Mouse (Mus musculus) neural tube, embryonic 11.5 days (tissue): Measurements from ENCODE around the gene Lyst. TPM values are rescaled to one million over a fixed set of nuclear protein-coding genes. Genes with fewer than 3 reads are reported as not detected.
"Not testable (repeated sequence)": the region's sequence is repeated elsewhere in the genome, so short reads cannot be mapped to it uniquely, and the experiment has no call there.

ENCODE experiments used
- ATAC-seq: fragments of 200-750 bp; cut with Nextera tagmentation; 2 replicates; pipeline ENCODE4 v1.8.0; 2017; ENCODE audit warnings: moderate number of reproducible peaks, mild to moderate bottlenecking, moderate TSS enrichment, moderate library complexity; ENCODE audit not compliant: insufficient read depth, low FRiP score, low TSS enrichment
- DNase-seq: peaks from one replicate; pipeline ENCODE4 v3.0.0-alpha.2; 2015; ENCODE audit warnings: low spot score
- H3K27ac ChIP-seq: fragments of 300-500 bp; sonication (generic); 2 replicates; pipeline ENCODE4 v1.5.1; 2014; ENCODE audit warnings: low read depth, mild to moderate bottlenecking, low read length
- H3K27me3 ChIP-seq: fragments of 300-500 bp; sonication (generic); 2 replicates; pipeline ENCODE4 v1.6.1; 2014; ENCODE audit warnings: mild to moderate bottlenecking, low read length, mixed read lengths; ENCODE audit not compliant: control insufficient read depth, insufficient read depth
- H3K36me3 ChIP-seq: fragments of 300-500 bp; sonication (generic); 2 replicates; pipeline ENCODE4 v1.6.1; 2014; ENCODE audit warnings: mild to moderate bottlenecking, low read length, moderate library complexity, mixed read lengths; ENCODE audit not compliant: control insufficient read depth, insufficient read depth
- H3K4me1 ChIP-seq: fragments of 300-500 bp; sonication (generic); 2 replicates; pipeline ENCODE4 v1.6.1; 2014; ENCODE audit warnings: low read length, mixed read lengths; ENCODE audit not compliant: control insufficient read depth, insufficient read depth
- H3K4me2 ChIP-seq: fragments of 300-500 bp; sonication (generic); 2 replicates; pipeline ENCODE4 v1.6.1; 2014; ENCODE audit warnings: low read depth, mild to moderate bottlenecking, moderate library complexity
- H3K4me3 ChIP-seq: fragments of 300-500 bp; sonication (generic); 2 replicates; pipeline ENCODE4 v1.5.1; 2014; ENCODE audit warnings: low read depth, low read length
- H3K9ac ChIP-seq: fragments of 300-500 bp; sonication (generic); 2 replicates; pipeline ENCODE4 v1.6.1; 2014; ENCODE audit warnings: mild to moderate bottlenecking, low read length
- H3K9me3 ChIP-seq: fragments of 300-500 bp; sonication (generic); 2 replicates; pipeline ENCODE4 v1.6.1; 2016; ENCODE audit warnings: low read length; ENCODE audit not compliant: control insufficient read depth
- WGBS: fragments of 180-500 bp; shearing (Covaris S2); extraction: QIAGEN DNeasy Blood & Tissue Kit; methylation state at CpG from one replicate; pipeline ENCODE4 v1.1.7; 2014; 5-methylcytosine and 5-hydroxymethylcytosine counted together
- polyA plus RNA-seq: library from polyadenylated mRNA; unstranded; fragments of >200 nt; fragmentation: Nextera tagmentation; extraction: Ambion mirVana; gene quantifications from 2 replicates; pipeline ENCODE4 v1.2.1, GENCODE M21; 2014

The Lyst gene
- polyA plus RNA-seq, 1 experiment from 2014 or later, result 2.6 TPM

DNA sequence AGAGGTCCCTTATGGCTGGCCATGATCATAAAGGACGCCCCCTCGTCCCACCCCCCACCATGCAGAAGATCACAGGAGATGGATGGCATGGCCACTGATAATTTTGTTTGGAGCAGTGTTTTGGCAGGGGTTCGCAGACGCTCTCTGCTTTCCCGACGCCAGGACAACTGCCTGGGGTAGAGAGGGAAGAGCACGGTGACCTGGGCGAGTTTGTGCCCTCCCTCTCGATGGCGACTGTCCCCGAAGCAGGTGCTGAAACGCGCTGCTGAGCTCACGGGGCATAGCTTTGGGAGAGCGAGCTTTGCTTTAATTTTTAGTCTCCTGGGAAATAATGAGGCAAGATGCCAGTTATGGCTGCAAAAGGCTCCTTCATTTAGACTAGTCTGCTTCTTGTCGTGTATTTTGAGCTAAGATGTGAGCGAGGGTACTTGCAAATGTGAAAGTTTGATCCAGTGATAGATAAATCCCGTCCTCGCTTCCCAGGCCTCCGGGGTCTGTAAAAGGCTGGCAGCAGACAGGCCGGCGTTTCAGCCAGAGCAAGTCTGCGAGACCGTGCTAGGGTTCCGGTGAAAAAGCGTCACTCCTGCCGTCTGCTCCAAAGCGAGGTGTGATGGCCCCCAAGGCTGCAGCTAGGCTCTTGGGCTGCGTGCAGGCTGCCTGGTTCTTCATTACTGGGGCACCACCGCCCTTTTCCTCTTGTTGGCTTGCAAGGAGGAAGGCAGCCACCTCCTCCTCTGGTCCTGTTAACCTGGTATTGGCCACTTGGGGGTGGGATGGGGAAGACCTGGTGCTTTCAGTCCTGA, 195.0 kb downstream of the Lyst start:
- H3K36me3 ChIP-seq, result no peaks in the 10 kb centered on the region
- peak overlapping the region; percentile 54 for H3K4me3 ChIP-seq
- peak overlapping the region; percentile 11; the same call in 1 of the 2 replicates for H3K9ac ChIP-seq
- no peaks in the 10 kb centered on the region for H3K9me3 ChIP-seq
- WGBS, result 2% methylated on average over 30 of the region's 30 CpGs
- peak overlapping the region; percentile 93 for H3K4me2 ChIP-seq
- no peak overlapping the region for H3K27ac ChIP-seq
- ATAC-seq (0 out of 2 replicates have a peak, but pooled peaks have one; percentile 6), DNase-seq (peak; percentile 39)
- H3K4me1 ChIP-seq, result peaks cover 8% of the 10 kb centered on the region; the same call in 1 of the 2 replicates
- peaks cover 28% of the 10 kb centered on the region for H3K27me3 ChIP-seq

DNA sequence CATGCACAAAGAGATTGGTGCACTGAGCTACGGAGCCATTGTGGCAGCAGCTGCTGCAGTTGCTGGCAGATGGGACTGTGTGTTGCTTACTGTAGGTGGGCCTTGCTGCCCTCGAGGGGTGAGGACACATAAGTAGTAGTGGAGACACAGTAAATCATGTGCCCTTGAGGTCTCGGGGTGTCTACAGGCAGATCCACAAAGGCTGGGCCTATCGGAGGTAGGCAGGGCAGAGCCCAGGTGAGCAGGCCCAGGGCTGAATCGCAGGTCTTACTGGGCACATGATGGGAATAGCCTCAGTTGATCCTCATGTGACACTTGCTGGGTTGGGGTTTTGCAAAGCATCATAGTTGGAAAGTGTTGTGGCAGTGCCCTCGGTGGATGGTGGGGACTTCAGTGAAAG, 196.8 kb downstream of the Lyst start:
- ATAC-seq (no peak), DNase-seq (no peak)
- Histone ChIP-seq H3K4me2 (no peak overlapping the region), H3K27ac (no peak overlapping the region), H3K27me3 (peaks cover 28% of the 10 kb centered on the region), H3K4me3 (no peak overlapping the region), H3K9me3 (no peaks in the 10 kb centered on the region), H3K9ac (no peak overlapping the region), H3K4me1 (peaks cover 8% of the 10 kb centered on the region; the same call in 1 of the 2 replicates), H3K36me3 (no peaks in the 10 kb centered on the region)
- WGBS, result 78% methylated on average over 6 of the region's 6 CpGs

GRCm38 (mm10) chr13:13788070-13788469, 197.9 kb downstream of the Lyst start:
- Histone ChIP-seq H3K4me1 (peaks cover 8% of the 10 kb centered on the region; the same call in 1 of the 2 replicates), H3K27ac (no peak overlapping the region), H3K27me3 (peaks cover 28% of the 10 kb centered on the region), H3K4me3 (no peak overlapping the region), H3K36me3 (no peaks in the 10 kb centered on the region), H3K4me2 (no peak overlapping the region), H3K9ac (no peak overlapping the region), H3K9me3 (no peaks in the 10 kb centered on the region)
- WGBS, result 92% methylated on average over 4 of the region's 4 CpGs
- ATAC-seq, result no peak
- no peak for DNase-seq

DNA sequence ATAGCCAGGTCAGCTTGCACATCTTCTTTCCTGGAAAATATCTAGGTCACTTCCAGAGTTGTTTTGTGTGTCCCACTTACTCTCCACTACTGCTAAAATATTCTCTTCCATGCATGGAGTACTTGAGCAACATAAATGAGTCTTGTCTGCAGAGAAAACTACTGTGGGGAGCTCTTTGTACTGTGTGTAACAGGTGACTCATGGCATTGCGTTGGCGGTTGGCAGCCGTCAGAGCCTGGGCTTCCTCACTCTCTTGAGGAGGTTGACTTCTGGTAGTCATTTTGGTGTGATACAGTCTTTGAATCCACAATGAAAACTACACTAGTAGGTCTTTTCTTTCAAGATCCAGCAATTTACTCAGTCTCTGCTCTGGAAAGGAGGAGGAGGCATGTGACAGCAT, 201.8 kb downstream of the Lyst start:
- Histone ChIP-seq H3K4me1 (no peaks in the 10 kb centered on the region), H3K9me3 (no peaks in the 10 kb centered on the region), H3K36me3 (no peaks in the 10 kb centered on the region), H3K9ac (no peak overlapping the region), H3K4me3 (no peak overlapping the region), H3K27ac (no peak overlapping the region), H3K4me2 (no peak overlapping the region), H3K27me3 (no peaks in the 10 kb centered on the region)
- no peak for ATAC-seq
- WGBS, result 94% methylated on average over 3 of the region's 3 CpGs
- DNase-seq, result no peak

DNA sequence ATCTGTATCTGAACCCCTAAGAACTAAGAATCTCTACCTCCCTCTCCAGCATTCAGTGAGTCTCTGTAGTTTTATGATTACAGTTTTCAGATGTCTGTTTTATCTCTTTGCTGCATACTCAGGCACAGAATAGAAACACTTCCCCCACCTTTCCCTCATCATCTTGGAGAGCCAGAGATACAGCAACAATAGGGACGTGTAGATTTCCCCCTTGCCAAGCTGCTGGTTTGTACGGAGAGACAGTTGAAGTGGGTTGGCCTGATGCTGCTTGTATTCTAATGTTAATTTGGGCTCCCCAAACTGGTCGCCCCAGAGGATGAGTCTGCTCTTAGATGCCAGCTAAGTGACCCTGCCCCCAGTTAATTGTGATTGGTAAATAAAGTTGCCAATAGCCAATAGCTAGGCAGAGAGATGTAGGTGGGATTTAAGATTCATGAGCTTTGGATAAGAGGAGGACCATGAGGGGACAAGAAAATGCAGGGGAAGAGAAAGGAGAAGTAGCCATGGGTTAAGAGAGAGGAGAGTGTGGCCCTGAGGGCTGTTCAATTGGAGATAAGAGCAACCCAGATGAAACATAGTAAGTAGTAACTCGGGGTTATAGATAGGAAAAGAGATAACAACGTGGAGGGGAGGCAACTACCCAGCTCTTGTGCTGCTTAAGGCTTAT, 205.1 kb downstream of the Lyst start:
- 30% methylated on average over 5 of the region's 5 CpGs for WGBS
- ATAC-seq, result no peak

DNA sequence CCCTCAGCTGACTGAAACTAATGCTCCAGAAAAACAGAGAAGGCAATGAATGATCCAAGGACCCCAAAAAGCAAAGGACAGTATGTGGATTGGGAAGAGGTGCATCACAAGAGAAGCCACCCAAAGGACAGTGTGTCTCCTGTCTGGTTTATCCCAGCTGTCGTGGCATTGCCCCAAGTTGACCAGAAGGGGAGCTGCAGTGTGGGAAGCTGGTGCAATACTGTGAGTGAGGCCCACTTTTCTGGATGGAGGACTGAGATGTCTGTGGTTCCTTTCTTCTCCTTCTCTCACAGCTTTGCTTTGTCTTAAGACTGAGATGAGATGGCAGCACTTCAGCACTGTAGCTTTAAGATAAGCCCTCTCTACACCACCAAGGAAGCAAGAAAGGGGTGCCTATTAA, 205.9 kb downstream of the Lyst start:
- DNase-seq (no peak), ATAC-seq (no peak)
- no peaks in the 10 kb centered on the region for H3K36me3 ChIP-seq
- no peak overlapping the region for H3K27ac ChIP-seq
- H3K9me3 ChIP-seq, result no peaks in the 10 kb centered on the region
- H3K4me1 ChIP-seq, result no peaks in the 10 kb centered on the region
- no peaks in the 10 kb centered on the region for H3K27me3 ChIP-seq
- WGBS, result 67% methylated on average over 1 of the region's 1 CpGs
- no peak overlapping the region for H3K9ac ChIP-seq
- H3K4me3 ChIP-seq, result no peak overlapping the region
- H3K4me2 ChIP-seq, result no peak overlapping the region

More for the DNA sequence above, 205.1 kb downstream of the Lyst start:
- H3K4me2 ChIP-seq, result no peak overlapping the region
- H3K27me3 ChIP-seq, result no peaks in the 10 kb centered on the region
- no peak for DNase-seq
- no peak overlapping the region for H3K4me3 ChIP-seq
- H3K4me1 ChIP-seq, result no peaks in the 10 kb centered on the region
- H3K9me3 ChIP-seq, result no peaks in the 10 kb centered on the region
- H3K27ac ChIP-seq, result no peak overlapping the region
- no peaks in the 10 kb centered on the region for H3K36me3 ChIP-seq
- no peak overlapping the region for H3K9ac ChIP-seq

DNA sequence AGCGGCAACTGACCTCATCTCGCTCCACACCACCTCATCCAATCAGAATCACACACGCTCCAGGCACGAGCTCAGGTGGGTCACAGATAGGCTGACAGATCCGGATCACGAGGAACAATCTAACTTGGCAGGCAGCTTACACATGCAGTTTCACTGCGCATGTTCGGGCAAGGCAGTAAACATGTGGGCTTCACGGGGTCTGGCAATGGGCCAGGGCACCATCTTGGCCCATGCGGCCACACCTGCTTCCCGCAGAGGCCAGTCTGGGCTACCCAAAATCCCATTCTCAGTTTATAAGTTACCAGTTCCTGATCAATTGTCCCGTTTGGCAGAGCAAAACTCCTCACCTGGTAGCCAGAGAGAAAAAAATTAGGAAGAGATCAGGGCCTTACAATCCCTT, 207.6 kb downstream of the Lyst start:
- not testable (repeated sequence) for H3K9me3 ChIP-seq, H3K4me3 ChIP-seq, H3K4me1 ChIP-seq, H3K27me3 ChIP-seq, H3K4me2 ChIP-seq, DNase-seq, ATAC-seq, H3K27ac ChIP-seq, H3K36me3 ChIP-seq, H3K9ac ChIP-seq
- WGBS, result 94% methylated on average over 12 of the region's 12 CpGs

DNA sequence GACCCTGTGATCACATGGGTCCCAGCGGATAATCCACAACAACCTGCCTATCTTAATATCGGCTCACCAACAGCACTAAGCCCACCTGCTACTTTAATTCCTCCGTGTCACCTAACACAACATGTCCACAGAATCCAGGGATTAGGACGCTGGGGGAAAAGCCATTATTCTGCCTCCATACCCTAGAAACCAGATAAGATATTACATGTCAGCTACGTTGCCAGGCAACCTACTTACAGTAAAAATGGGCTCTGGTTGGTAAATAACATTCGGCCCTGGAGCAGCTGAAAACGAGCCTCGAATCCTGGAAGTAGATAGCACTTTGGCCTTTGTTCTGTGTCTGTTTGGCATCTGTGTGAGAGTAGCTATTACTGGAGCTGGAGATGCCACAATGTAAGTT, 208.6 kb downstream of the Lyst start:
- Histone ChIP-seq H3K4me3 (no peak overlapping the region), H3K9ac (no peak overlapping the region), H3K4me1 (no peaks in the 10 kb centered on the region), H3K36me3 (no peaks in the 10 kb centered on the region), H3K27ac (no peak overlapping the region), H3K9me3 (no peaks in the 10 kb centered on the region), H3K27me3 (no peaks in the 10 kb centered on the region), H3K4me2 (no peak overlapping the region)
- no peak for DNase-seq
- WGBS, result 88% methylated on average over 8 of the region's 8 CpGs
- no peak for ATAC-seq
